Mouse (Mus musculus) CH12.LX (cell line): ENCODE measurements around the gene Anks4b. TPM values are rescaled to one million over a fixed set of nuclear protein-coding genes. Genes with fewer than 3 reads are reported as not detected.

ENCODE experiments used
- DNase-seq: peaks from one replicate; pipeline ENCODE4 v3.0.0-alpha.2; 2013; ENCODE audit errors: extremely low read depth
- H3K27ac ChIP-seq: 2 replicates; pipeline ENCODE4 v1.5.1; 2012; ENCODE audit warnings: low read depth, mild to moderate bottlenecking, control low read depth, moderate library complexity; ENCODE audit not compliant: insufficient read depth
- H3K27me3 ChIP-seq: replicated peaks from 2 replicates; pipeline ENCODE3; 2012; ENCODE audit warnings: inconsistent platforms
- H3K36me3 ChIP-seq, 2 experiments: replicated peaks in 1 of 2; 2 replicates each; pipeline versions ENCODE3 to v1.6.1; 2012; ENCODE audit warnings: inconsistent platforms in 1 of 2, low read length in 1 of 2, mild to moderate bottlenecking in 1 of 2, mixed read lengths in 1 of 2, moderate library complexity in 1 of 2; ENCODE audit not compliant: control insufficient read depth in 1 of 2, insufficient read depth in 1 of 2
- H3K4me1 ChIP-seq, 2 experiments: 2 replicates each; pipeline ENCODE4 v1.6.1; 2012; ENCODE audit warnings: inconsistent platforms in 1 of 2, moderate library complexity in 1 of 2; ENCODE audit not compliant: insufficient read depth in 2 of 2, control insufficient read depth in 1 of 2
- H3K4me2 ChIP-seq: 2 replicates; pipeline ENCODE4 v1.6.1; 2012; ENCODE audit warnings: low read depth, mild to moderate bottlenecking, control low read depth; ENCODE audit not compliant: poor library complexity, insufficient read depth, severe bottlenecking
- H3K4me3 ChIP-seq, 3 experiments: fragments of 150-350 bp in 1 of 3; sonication (generic) in 1 of 3; replicated peaks in 1 of 3; 2 replicates each; pipeline versions ENCODE3 to v1.5.1; 2011 to 2012; ENCODE audit warnings: low read depth in 2 of 3, low read length in 2 of 3, mild to moderate bottlenecking in 2 of 3, moderate library complexity in 2 of 3, control low read depth in 1 of 3, improper control_type of control experiment in 1 of 3, inconsistent platforms in 1 of 3, mixed read lengths in 1 of 3; ENCODE audit not compliant: poor library complexity in 1 of 3
- H3K79me2 ChIP-seq: replicated peaks from 2 replicates; pipeline ENCODE4 v1.6.1; 2012; ENCODE audit warnings: mild to moderate bottlenecking, moderate library complexity; ENCODE audit not compliant: control insufficient read depth, poor library complexity, insufficient read depth, severe bottlenecking; ENCODE audit errors: extremely low read depth
- H3K9ac ChIP-seq: 2 replicates; pipeline ENCODE4 v1.6.1; 2012; ENCODE audit warnings: low read depth, mild to moderate bottlenecking, control low read depth, moderate library complexity; ENCODE audit not compliant: insufficient read depth
- H3K9me3 ChIP-seq: replicated peaks from 2 replicates; pipeline ENCODE3; 2012; ENCODE audit warnings: low read length, inconsistent platforms, mixed read lengths
- BHLHE40 ChIP-seq: IDR thresholded peaks from 2 replicates; pipeline ENCODE4 v1.6.1; 2011; ENCODE audit warnings: mild to moderate bottlenecking, low read depth, low read length, improper control_type of control experiment
- CHD2 ChIP-seq: IDR thresholded peaks from 2 replicates; pipeline ENCODE4 v1.6.1; 2011; ENCODE audit warnings: low read length, improper control_type of control experiment
- CTCF ChIP-seq, 2 experiments: IDR thresholded peaks in 1 of 2; conservative IDR thresholded peaks in 1 of 2; 2 replicates each; pipeline ENCODE4 v1.5.1; 2011 to 2012; ENCODE audit warnings: low read depth in 2 of 2, low read length in 2 of 2, improper control_type of control experiment in 1 of 2, inconsistent platforms in 1 of 2, mild to moderate bottlenecking in 1 of 2, moderate library complexity in 1 of 2
- EP300 ChIP-seq: IDR thresholded peaks from 2 replicates; pipeline ENCODE4 v1.6.1; 2011; ENCODE audit warnings: low read length, improper control_type of control experiment
- ETS1 ChIP-seq: conservative IDR thresholded peaks from 2 replicates; pipeline ENCODE4 v1.6.1; 2012; ENCODE audit warnings: low read depth, mild to moderate bottlenecking, inconsistent platforms, low read length, improper control_type of control experiment, moderate library complexity
- HCFC1 ChIP-seq: IDR thresholded peaks from 2 replicates; pipeline ENCODE4 v1.6.1; 2012; ENCODE audit warnings: low read depth, mild to moderate bottlenecking, inconsistent platforms, low read length, improper control_type of control experiment
- JUN ChIP-seq: IDR thresholded peaks from 2 replicates; pipeline ENCODE4 v1.6.1; 2011; ENCODE audit warnings: low read depth, mild to moderate bottlenecking, low read length, improper control_type of control experiment, moderate library complexity; ENCODE audit not compliant: insufficient read depth
- JUND ChIP-seq: conservative IDR thresholded peaks from 2 replicates; pipeline ENCODE4 v1.6.1; 2011; ENCODE audit warnings: low read depth, low read length, improper control_type of control experiment
- MAX ChIP-seq: IDR thresholded peaks from 2 replicates; pipeline ENCODE4 v1.6.1; 2011; ENCODE audit warnings: low read length, improper control_type of control experiment
- MAZ ChIP-seq: IDR thresholded peaks from 2 replicates; pipeline ENCODE4 v1.6.1; 2012; ENCODE audit warnings: low read depth, mild to moderate bottlenecking, inconsistent platforms, low read length, improper control_type of control experiment, moderate library complexity
- MEF2A ChIP-seq: IDR thresholded peaks from 2 replicates; pipeline ENCODE4 v1.6.1; 2014; ENCODE audit warnings: low read depth, mild to moderate bottlenecking, inconsistent platforms, low read length, improper control_type of control experiment, borderline replicate concordance
- MYC ChIP-seq: IDR thresholded peaks from 2 replicates; pipeline ENCODE4 v1.6.1; 2011; ENCODE audit warnings: low read depth, mild to moderate bottlenecking, improper control_type of control experiment, low read length
- NELFE ChIP-seq: IDR thresholded peaks from 2 replicates; pipeline ENCODE4 v1.6.1; 2011; ENCODE audit warnings: low read depth, low read length, improper control_type of control experiment
- NRF1 ChIP-seq: IDR thresholded peaks from 2 replicates; pipeline ENCODE4 v1.6.1; 2014; ENCODE audit warnings: low read depth, mild to moderate bottlenecking, inconsistent platforms, low read length, improper control_type of control experiment, moderate library complexity
- POLR2A ChIP-seq: IDR thresholded peaks from 2 replicates; pipeline ENCODE4 v1.6.1; 2011; ENCODE audit warnings: low read depth, mild to moderate bottlenecking, improper control_type of control experiment, low read length
- POLR2AphosphoS2 ChIP-seq: IDR thresholded peaks from 2 replicates; pipeline ENCODE4 v1.6.1; 2011; ENCODE audit warnings: low read depth, low read length, improper control_type of control experiment
- RCOR1 ChIP-seq: conservative IDR thresholded peaks from 2 replicates; pipeline ENCODE4 v1.6.1; 2012; ENCODE audit warnings: low read depth, mild to moderate bottlenecking, inconsistent platforms, low read length, improper control_type of control experiment
- SIN3A ChIP-seq: IDR thresholded peaks from 2 replicates; pipeline ENCODE4 v1.6.1; 2012; ENCODE audit warnings: low read length, improper control_type of control experiment, inconsistent platforms
- TCF12 ChIP-seq: IDR thresholded peaks from 2 replicates; pipeline ENCODE4 v1.6.1; 2014; ENCODE audit warnings: low read depth, mild to moderate bottlenecking, inconsistent platforms, low read length, improper control_type of control experiment
- USF1 ChIP-seq: IDR thresholded peaks from 2 replicates; pipeline ENCODE4 v1.6.1; 2014; ENCODE audit warnings: low read depth, mild to moderate bottlenecking, inconsistent platforms, low read length, improper control_type of control experiment
- USF2 ChIP-seq: conservative IDR thresholded peaks from 2 replicates; pipeline ENCODE4 v1.6.1; 2011; ENCODE audit warnings: low read depth, low read length, improper control_type of control experiment
- ZKSCAN1 ChIP-seq: IDR thresholded peaks from 2 replicates; pipeline ENCODE4 v1.6.1; 2012; ENCODE audit warnings: low read depth, inconsistent platforms, low read length, improper control_type of control experiment, borderline replicate concordance
- ZMIZ1 ChIP-seq: IDR thresholded peaks from 2 replicates; pipeline ENCODE4 v1.6.1; 2012; ENCODE audit warnings: low read depth, mild to moderate bottlenecking, inconsistent platforms, low read length, improper control_type of control experiment
- ZNF384 ChIP-seq: IDR thresholded peaks from 2 replicates; pipeline ENCODE4 v1.6.1; 2012; ENCODE audit warnings: low read depth, low read length, improper control_type of control experiment, inconsistent platforms
- dilution Hi-C: fragments of 300-500 bp; cut with MboI; formaldehyde crosslinking; loops from 2 replicates; pipeline ENCODE4 v1.14.3; 2020; ENCODE audit warnings: low sequenced_read_pairs; ENCODE audit not compliant: extremely low pct_unique_long_range_greater_than_20kb, extremely low pct_ligation_motif_present
- in situ Hi-C: fragments of 300-500 bp; cut with MboI; formaldehyde crosslinking; loops from 3 replicates; pipeline ENCODE4 v1.14.3; 2019; ENCODE audit warnings: low sequenced_read_pairs, low pct_ligation_motif_present, low pct_unique_long_range_greater_than_20kb, mixed read lengths
- polyA plus RNA-seq: library from polyadenylated mRNA; unstranded; fragments of >175 nt; gene quantifications from 2 replicates; pipeline ENCODE4 v1.2.1, GENCODE M21; 2012; ENCODE audit warnings: low read depth; ENCODE audit not compliant: insufficient read length
- total RNA-seq, 2 experiments: library from RNA; depleted of rRNA; stranded (reverse); fragments of 300-350 nt in 1 of 2; fragments of >200 nt in 1 of 2; gene quantifications; 2 replicates each; pipeline ENCODE4 v1.2.3; 2012 to 2014

The Anks4b gene
- total and polyA plus RNA-seq, 3 experiments, result not detected

- no peak for DNase-seq
- TF ChIP-seq MEF2A (no peak), RCOR1 (no peak), ZKSCAN1 (no peak), ZNF384 (no peak), NRF1 (no peak), USF1 (no peak), USF2 (no peak), NELFE (no peak), TCF12 (no peak)
- Histone ChIP-seq H3K4me2 (no peak overlapping the region), H3K4me3 (no peak overlapping the region), H3K9me3 (no peaks in the 10 kb centered on the region), H3K27me3 (peaks cover 2% of the 10 kb centered on the region), H3K79me2 (no peaks in the 10 kb centered on the region), H3K9ac (no peak overlapping the region), H3K36me3 (no peaks in the 10 kb centered on the region), H3K27ac (no peak overlapping the region), H3K4me1 (no peaks in the 10 kb centered on the region)
- in situ Hi-C loops (no loop called here), dilution Hi-C loops (no loop called here)
These were observed 19.2 kb downstream of the Anks4b start for GRCm38 (mm10) chr7:120192816-120193215.

GRCm38 (mm10) chr7:120195207-120195606, 21.5 kb downstream of the Anks4b start:
- Histone ChIP-seq H3K4me3 (no peak overlapping the region), H3K4me2 (no peak overlapping the region), H3K27ac (no peak overlapping the region), H3K27me3 (peaks cover 4% of the 10 kb centered on the region), H3K36me3 (no peaks in the 10 kb centered on the region), H3K9me3 (no peaks in the 10 kb centered on the region), H3K9ac (no peak overlapping the region), H3K4me1 (no peaks in the 10 kb centered on the region), H3K79me2 (no peaks in the 10 kb centered on the region)
- dilution Hi-C loops (no loop called here), in situ Hi-C loops (no loop called here)
- TF ChIP-seq MEF2A (no peak), ETS1 (no peak), MAX (no peak)
- DNase-seq, result no peak

- Histone ChIP-seq H3K9me3 (no peaks in the 10 kb centered on the region), H3K4me2 (no peak overlapping the region), H3K4me3 (no peak overlapping the region)
- no peak for TF ChIP-seq JUND
- TF ChIP-seq BHLHE40, result no peak
- no peak for TF ChIP-seq ZNF384
- no peak for TF ChIP-seq POLR2AphosphoS2
- no peak for TF ChIP-seq POLR2A
- TF ChIP-seq USF1, result no peak
- TF ChIP-seq MYC, result no peak
- no peak for TF ChIP-seq ETS1
- no peak for TF ChIP-seq SIN3A
- TF ChIP-seq JUN, result no peak
- TF ChIP-seq NRF1, result no peak
- TF ChIP-seq EP300, result no peak
- no peak for TF ChIP-seq TCF12
- TF ChIP-seq ZMIZ1, result no peak
- no peak for TF ChIP-seq USF2
- TF ChIP-seq CTCF (conservative IDR thresholded peaks at IDR 0.05 in 1 of 2, IDR thresholded peaks at IDR 0.05 in 1 of 2; ENCODE audit: low read depth in 2 of 2, low read length in 2 of 2), result no peak
- TF ChIP-seq RCOR1, result no peak
- no peak for TF ChIP-seq HCFC1
- no peak for TF ChIP-seq CHD2
- TF ChIP-seq MAZ, result no peak
- TF ChIP-seq, all 38 proteins: peak for 0
- Histone ChIP-seq H3K27me3 (peaks cover 2% of the 10 kb centered on the region), H3K79me2 (no peaks in the 10 kb centered on the region), H3K27ac (no peak overlapping the region), H3K9ac (no peak overlapping the region), H3K4me1 (no peaks in the 10 kb centered on the region), H3K36me3 (no peaks in the 10 kb centered on the region)
- dilution Hi-C loops (no loop called here), in situ Hi-C loops (no loop called here)
- no peak for DNase-seq
These were observed 27.6 kb downstream of the Anks4b start for GRCm38 (mm10) chr7:120201231-120201744.
